Mouse (Mus musculus) kidney, postnatal 0 days (tissue): ENCODE results near the gene Col4a2. TPM values are rescaled to one million over a fixed set of nuclear protein-coding genes. Genes with fewer than 3 reads are reported as not detected.

Experiments
- ATAC-seq: fragments of 200-750 bp; cut with Nextera tagmentation; replicated peaks from 2 replicates; pipeline ENCODE4 v1.8.0; 2017; ENCODE audit warnings: low read depth, moderate number of reproducible peaks, moderate TSS enrichment, moderate library complexity; ENCODE audit not compliant: low FRiP score
- DNase-seq: peaks from one replicate; pipeline ENCODE4 v3.0.0-alpha.2; 2016; ENCODE audit warnings: low spot score
- H3K27ac ChIP-seq: fragments of 300-500 bp; sonication (generic); 2 replicates; pipeline ENCODE4 v1.5.1; 2014; ENCODE audit warnings: mild to moderate bottlenecking
- H3K27me3 ChIP-seq: fragments of 300-500 bp; sonication (generic); 2 replicates; pipeline ENCODE4 v1.6.1; 2014; ENCODE audit warnings: low read length, mixed read lengths; ENCODE audit not compliant: insufficient read depth
- H3K36me3 ChIP-seq: fragments of 300-500 bp; sonication (generic); 2 replicates; pipeline ENCODE4 v1.6.1; 2014; ENCODE audit warnings: low read length, mixed read lengths; ENCODE audit not compliant: insufficient read depth
- H3K4me1 ChIP-seq: fragments of 300-500 bp; sonication (generic); replicated peaks from 2 replicates; pipeline ENCODE4 v1.6.1; 2014; ENCODE audit warnings: antibody characterized with exemption, low read length, mixed read lengths; ENCODE audit not compliant: insufficient read depth
- H3K4me2 ChIP-seq: fragments of 300-500 bp; sonication (generic); 2 replicates; pipeline ENCODE4 v1.6.1; 2014; ENCODE audit warnings: mild to moderate bottlenecking, low read length, moderate library complexity, mixed read lengths
- H3K4me3 ChIP-seq: fragments of 300-500 bp; sonication (generic); replicated peaks from 2 replicates; pipeline ENCODE4 v1.5.1; 2014; ENCODE audit warnings: low read depth, low read length
- H3K9ac ChIP-seq: fragments of 300-500 bp; sonication (generic); 2 replicates; pipeline ENCODE4 v1.6.1; 2014; ENCODE audit warnings: low read depth, low read length
- H3K9me3 ChIP-seq: fragments of 300-500 bp; sonication (generic); replicated peaks from 2 replicates; pipeline ENCODE4 v1.6.1; 2016; ENCODE audit warnings: low read length, inconsistent platforms, mixed read lengths
- CTCF ChIP-seq: IDR thresholded peaks from 2 replicates; pipeline ENCODE4 v1.5.1; 2016; ENCODE audit warnings: antibody characterized with exemption, low read depth, mild to moderate bottlenecking, moderate library complexity
- WGBS: fragments of 180-500 bp; shearing (Covaris S2); extraction: QIAGEN DNeasy Blood & Tissue Kit; methylation state at CpG from one replicate; pipeline ENCODE4 v1.1.7; 2014; 5-methylcytosine and 5-hydroxymethylcytosine counted together
- polyA plus RNA-seq: library from polyadenylated mRNA; unstranded; fragments of >200 nt; fragmentation: Nextera tagmentation; extraction: Ambion mirVana; gene quantifications from 2 replicates; pipeline ENCODE4 v1.2.1, GENCODE M21; 2015

The Col4a2 gene
- polyA plus RNA-seq, 1 experiment from 2014 or later, result 140 TPM

DNA sequence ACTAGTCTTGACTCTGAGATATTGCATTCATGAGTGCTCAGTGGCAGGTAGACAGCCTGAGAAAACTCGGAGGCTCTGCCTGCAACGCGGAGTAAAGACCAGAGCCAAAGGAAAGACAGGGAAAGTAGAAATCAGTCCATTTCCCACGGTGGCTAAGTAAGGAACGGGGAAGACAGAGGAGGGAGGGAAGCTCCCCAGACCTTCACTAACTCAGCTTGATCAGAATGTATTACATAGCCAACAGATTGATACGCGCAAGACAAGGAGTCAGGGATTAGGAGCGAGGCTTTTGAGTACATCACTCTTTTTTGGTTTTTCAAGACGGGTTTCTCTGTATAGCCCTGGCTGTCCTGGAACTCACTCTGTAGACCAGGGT, 164.6 kb downstream of the Col4a2 start:
- TF ChIP-seq CTCF, result no peak
- Histone ChIP-seq H3K27me3 (no peaks in the 10 kb centered on the region), H3K9ac (peak overlapping the region; percentile 40), H3K36me3 (no peaks in the 10 kb centered on the region), H3K4me3 (peak overlapping the region; percentile 65), H3K27ac (peak overlapping the region; percentile 85), H3K4me2 (peak overlapping the region; percentile 94), H3K9me3 (no peaks in the 10 kb centered on the region), H3K4me1 (peaks cover 29% of the 10 kb centered on the region)
- no peak for DNase-seq
- 2% methylated on average over 9 of the region's 9 CpGs for WGBS
- ATAC-seq, result no peak

GRCm38 (mm10) chr8:11477811-11478761, 165.5 kb downstream of the Col4a2 start, which contains the start of gene Rab20:
Rab20 (minus strand) TSS chr8:11478710.
- no peaks in the 10 kb centered on the region for H3K27me3 ChIP-seq
- peak within 1 kb of the TSS; percentile 78 for H3K9ac ChIP-seq
- no peaks in the 10 kb centered on the region for H3K36me3 ChIP-seq
- peak within 1 kb of the TSS; percentile 94 for H3K4me2 ChIP-seq
- no peak for TF ChIP-seq CTCF
- ATAC-seq (peak; percentile 73), DNase-seq (peak; percentile 87)
- under 1% methylated on average over 69 of the region's 69 CpGs for WGBS
- peak within 1 kb of the TSS; percentile 85 for H3K27ac ChIP-seq
- no peaks in the 10 kb centered on the region for H3K9me3 ChIP-seq
- peaks cover 26% of the 10 kb centered on the region; the same call in 1 of the 2 replicates for H3K4me1 ChIP-seq
- peak within 1 kb of the TSS; percentile 65 for H3K4me3 ChIP-seq

DNA sequence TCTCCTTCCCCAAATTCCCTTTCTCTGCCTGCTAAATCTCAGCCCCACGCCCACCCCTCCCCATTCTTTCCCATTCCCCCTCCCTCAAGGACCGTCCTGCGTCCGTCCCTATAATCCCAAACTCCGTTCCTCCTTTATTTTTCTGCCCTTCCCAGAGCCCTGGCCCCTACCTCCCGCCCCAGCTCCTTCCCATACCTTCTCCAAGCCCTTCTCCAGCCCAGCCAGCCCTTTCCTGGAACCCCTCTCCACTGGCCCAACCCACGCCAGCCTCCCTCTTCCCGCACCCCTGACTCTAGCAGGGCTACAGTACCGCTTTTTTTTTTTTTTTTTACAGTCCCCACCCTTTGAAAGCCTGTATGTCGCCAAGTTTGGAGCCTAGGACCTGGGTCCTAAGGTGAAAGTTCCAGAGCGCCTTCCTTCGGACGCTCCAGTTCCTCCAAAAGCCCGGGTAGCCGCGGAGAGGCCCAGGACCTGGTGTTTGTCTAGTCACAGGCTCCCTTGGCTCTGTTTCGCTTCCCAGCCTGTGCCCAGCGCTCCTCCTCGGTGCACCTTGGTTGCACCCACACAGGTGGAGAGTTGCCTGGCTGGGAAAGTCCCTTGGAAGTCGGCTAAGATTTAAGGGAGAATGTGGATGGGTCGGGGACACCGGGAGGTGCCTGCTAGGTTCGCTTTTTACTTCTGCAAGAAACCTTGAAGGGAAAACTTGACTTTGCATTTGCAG, 166.4 kb downstream of the Col4a2 start:
- H3K27ac ChIP-seq, result peak overlapping the region; percentile 85
- no peaks in the 10 kb centered on the region for H3K27me3 ChIP-seq
- H3K4me1 ChIP-seq, result peaks cover 18% of the 10 kb centered on the region; the same call in 1 of the 2 replicates
- peak; percentile 13; the same call in 1 of the 2 replicates for ATAC-seq
- WGBS, result 2% methylated on average over 23 of the region's 23 CpGs
- H3K4me3 ChIP-seq, result peak overlapping the region; percentile 65
- peak overlapping the region; percentile 94 for H3K4me2 ChIP-seq
- no peak for DNase-seq
- H3K9ac ChIP-seq, result peak overlapping the region; percentile 33; the same call in 1 of the 2 replicates
- no peaks in the 10 kb centered on the region for H3K9me3 ChIP-seq
- TF ChIP-seq CTCF, result no peak
- H3K36me3 ChIP-seq, result no peaks in the 10 kb centered on the region

DNA sequence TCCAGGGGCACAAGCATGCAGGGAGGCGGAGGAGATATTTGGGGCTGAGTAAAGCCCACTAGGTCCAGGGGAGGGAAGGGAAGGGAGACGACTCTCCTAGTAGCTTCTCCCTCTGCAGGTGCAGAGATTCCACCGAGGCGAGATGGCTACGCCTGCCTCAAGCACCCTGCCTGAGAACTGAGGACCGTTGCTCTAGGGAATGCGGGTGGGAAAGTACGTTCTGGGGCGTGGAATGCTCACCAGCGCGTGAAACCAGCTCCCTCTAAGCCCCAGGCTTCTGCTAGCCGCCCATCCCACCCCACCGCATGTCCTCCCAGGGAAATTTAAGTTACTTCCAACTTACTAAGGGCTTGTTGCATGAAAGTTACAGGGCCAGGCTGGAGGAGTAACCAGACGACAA, 167.0 kb downstream of the Col4a2 start:
- peak overlapping the region; percentile 65; the same call in 1 of the 2 replicates for H3K4me3 ChIP-seq
- H3K4me1 ChIP-seq, result peaks cover 12% of the 10 kb centered on the region; the same call in 1 of the 2 replicates
- DNase-seq (no peak), ATAC-seq (no peak)
- H3K4me2 ChIP-seq, result peak overlapping the region; percentile 94
- H3K9ac ChIP-seq, result 0 out of 2 replicates have a peak overlapping the region, but pooled peaks have one; percentile 33
- no peaks in the 10 kb centered on the region for H3K36me3 ChIP-seq
- WGBS, result 15% methylated on average over 14 of the region's 14 CpGs
- TF ChIP-seq CTCF, result no peak
- no peaks in the 10 kb centered on the region for H3K27me3 ChIP-seq
- H3K9me3 ChIP-seq, result no peaks in the 10 kb centered on the region
- H3K27ac ChIP-seq, result peak overlapping the region; percentile 85; the same call in 1 of the 2 replicates

DNA sequence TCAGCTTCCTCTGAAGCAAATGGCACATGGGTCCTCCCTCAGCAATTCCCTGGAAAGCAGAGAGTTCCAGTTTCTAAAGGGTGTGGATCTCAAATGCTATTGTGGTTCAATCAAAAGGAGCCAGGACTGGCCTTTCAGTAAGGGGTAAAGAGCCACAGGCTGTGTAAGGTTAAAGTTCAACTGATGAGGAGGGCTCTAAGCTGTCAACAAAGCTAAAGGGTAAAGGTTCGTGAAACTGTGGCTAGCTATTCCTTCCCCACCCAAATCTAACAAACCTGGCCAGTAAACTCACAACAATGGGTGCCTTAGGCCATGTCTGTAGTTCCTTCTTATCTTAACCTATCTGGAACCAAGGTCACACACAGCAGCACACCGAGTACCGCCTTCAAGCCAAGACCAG, 169.3 kb downstream of the Col4a2 start:
- TF ChIP-seq CTCF, result no peak
- Histone ChIP-seq H3K9me3 (no peaks in the 10 kb centered on the region), H3K36me3 (no peaks in the 10 kb centered on the region), H3K9ac (no peak overlapping the region), H3K4me2 (no peak overlapping the region), H3K27me3 (no peaks in the 10 kb centered on the region), H3K4me1 (peaks cover 7% of the 10 kb centered on the region; the same call in 1 of the 2 replicates), H3K4me3 (no peak overlapping the region), H3K27ac (no peak overlapping the region)
- ATAC-seq (no peak), DNase-seq (no peak)
- 55% methylated on average over 3 of the region's 3 CpGs for WGBS

GRCm38 (mm10) chr8:11482537-11482936, 169.9 kb downstream of the Col4a2 start:
- 46% methylated on average over 3 of the region's 3 CpGs for WGBS
- peaks cover 7% of the 10 kb centered on the region; the same call in 1 of the 2 replicates for H3K4me1 ChIP-seq
- H3K36me3 ChIP-seq, result no peaks in the 10 kb centered on the region
- no peak overlapping the region for H3K4me2 ChIP-seq
- no peaks in the 10 kb centered on the region for H3K9me3 ChIP-seq
- no peak overlapping the region for H3K9ac ChIP-seq
- H3K27ac ChIP-seq, result no peak overlapping the region
- DNase-seq, result peak; percentile 66
- no peak overlapping the region for H3K4me3 ChIP-seq
- no peak for TF ChIP-seq CTCF
- H3K27me3 ChIP-seq, result no peaks in the 10 kb centered on the region
- no peak for ATAC-seq
